Mouse (Mus musculus) erythroblast, embryonic 14.5 days (primary cell): ENCODE results near the gene Mrps12.

ENCODE experiments used
- GATA1 ChIP-seq: IDR thresholded peaks from 2 replicates; pipeline ENCODE4 v1.6.1; 2012; ENCODE audit warnings: low read length, inconsistent platforms, mixed read lengths
- TAL1 ChIP-seq: IDR thresholded peaks from 3 replicates; pipeline ENCODE4 v1.6.1; 2012; ENCODE audit warnings: low read length, inconsistent platforms, mixed read lengths

DNA sequence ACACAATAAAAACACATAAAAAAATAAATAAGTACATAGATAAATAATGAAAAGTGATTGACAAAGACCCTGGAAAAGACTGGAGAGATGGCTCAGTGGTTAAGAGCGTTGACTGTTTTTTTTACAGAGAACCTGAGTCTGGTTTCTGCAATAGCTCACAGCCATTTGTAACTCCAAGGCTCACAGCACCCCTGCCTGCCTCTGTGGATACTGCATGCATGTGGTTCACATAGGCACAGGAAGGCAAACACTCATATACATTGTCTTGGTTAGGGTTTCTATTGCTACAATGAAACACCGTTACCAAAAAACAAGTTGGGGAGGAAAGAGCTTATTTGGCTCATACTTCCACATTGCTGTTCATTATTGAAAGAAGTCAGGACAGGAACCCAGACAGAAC, 26.0 kb downstream of the Mrps12 start:
- TF ChIP-seq GATA1 (no peak), TAL1 (no peak)
